Mouse (Mus musculus) gastrocnemius, postnatal 36 days (tissue): ENCODE measurements around the gene Gprin3. TPM values are rescaled to one million over a fixed set of nuclear protein-coding genes. Genes with fewer than 3 reads are reported as not detected.
"Not testable (repeated sequence)": the region's sequence is repeated elsewhere in the genome, so short reads cannot be mapped to it uniquely, and the experiment has no call there.

ENCODE experiments used
- DNase-seq, 2 experiments: peaks; one replicate each; pipeline ENCODE4 v3.0.0; 2022
- intact Hi-C: fragments of 180-260 bp; cut with DNase I; formaldehyde crosslinking; loops from one replicate; pipeline ENCODE4 v1.15.1; 2025
- total RNA-seq, 2 experiments: library from RNA; stranded (reverse); gene quantifications; 2 replicates each; pipeline ENCODE4 v1.2.3; 2021

Gene Gprin3
- total RNA-seq, 2 experiments from 2014 or later: 0.12 to 0.23 TPM

GRCm38 (mm10) chr6:59351108-59351789, 74.8 kb downstream of the Gprin3 start:
- intact Hi-C loops: no loop called here
- no peak for DNase-seq

DNA sequence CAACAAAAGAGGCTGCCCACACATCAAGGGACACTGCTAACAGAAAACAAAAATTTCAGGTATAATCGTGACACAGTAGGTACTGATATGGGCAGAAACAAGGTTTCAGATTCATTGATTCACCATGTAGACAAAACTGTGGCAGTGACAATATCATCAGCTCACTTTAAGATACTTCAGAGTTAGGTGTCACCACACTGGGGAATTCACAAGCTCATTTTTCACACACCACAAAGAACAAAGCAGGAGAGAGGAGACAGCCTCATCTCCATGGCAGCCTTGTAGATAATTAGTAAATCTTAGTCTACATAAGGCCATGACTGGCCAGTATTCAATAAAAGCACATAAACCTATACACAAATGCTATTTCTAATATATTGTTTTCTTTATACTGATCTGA, 77.4 kb downstream of the Gprin3 start:
- DNase-seq: no peak
- intact Hi-C loops: no loop called here

- DNase-seq: no peak
- intact Hi-C loops: no loop called here
Measured at GRCm38 (mm10) chr6:59341146-59341545, 84.9 kb downstream of the Gprin3 start.

- no peak for DNase-seq
- intact Hi-C loops: no loop called here
Measured at GRCm38 (mm10) chr6:59328297-59328696, 97.8 kb downstream of the Gprin3 start.

GRCm38 (mm10) chr6:59315868-59316267, 110.2 kb downstream of the Gprin3 start:
- intact Hi-C loops: no loop called here
- DNase-seq: no peak

DNA sequence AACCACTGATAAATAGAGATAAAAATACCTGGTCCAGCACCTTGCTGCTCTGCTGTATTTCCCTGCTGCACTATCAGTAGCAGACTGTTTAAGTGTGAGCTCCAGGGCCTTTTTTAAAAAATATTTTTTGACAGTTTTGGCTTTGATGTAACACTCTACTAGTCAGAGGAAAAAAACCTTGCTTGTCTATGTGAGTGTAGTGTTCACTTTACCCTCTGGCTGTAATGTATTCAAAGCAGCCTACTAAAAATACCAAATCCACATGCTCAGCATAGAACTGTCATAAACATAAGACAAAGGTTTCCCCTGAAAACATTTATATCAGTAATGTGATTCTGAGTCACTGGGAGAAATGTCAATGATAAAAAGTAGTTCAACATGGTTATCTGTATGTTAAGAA, 111.0 kb downstream of the Gprin3 start:
- intact Hi-C loops: no loop called here
- no peak for DNase-seq

DNA sequence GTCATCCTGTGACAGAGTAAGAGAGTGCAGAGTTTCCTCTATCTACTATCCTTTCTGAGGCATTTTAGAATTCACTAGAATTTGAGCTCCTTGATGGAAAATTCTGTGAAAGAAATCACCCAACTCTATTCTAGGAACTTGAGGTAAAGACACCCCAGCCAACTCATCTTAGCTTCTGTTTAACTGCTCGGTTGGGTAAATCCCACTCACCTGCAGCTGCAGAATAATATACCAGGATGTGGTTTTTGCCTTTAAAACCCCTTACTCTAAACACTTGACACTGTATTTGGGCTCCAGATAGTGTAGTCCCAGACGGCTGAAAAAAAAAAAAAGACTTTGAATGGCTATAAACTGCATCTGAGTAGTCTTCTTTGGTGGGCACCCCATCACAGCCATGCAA, 112.9 kb downstream of the Gprin3 start:
- no peak for DNase-seq
- intact Hi-C loops: no loop called here

DNA sequence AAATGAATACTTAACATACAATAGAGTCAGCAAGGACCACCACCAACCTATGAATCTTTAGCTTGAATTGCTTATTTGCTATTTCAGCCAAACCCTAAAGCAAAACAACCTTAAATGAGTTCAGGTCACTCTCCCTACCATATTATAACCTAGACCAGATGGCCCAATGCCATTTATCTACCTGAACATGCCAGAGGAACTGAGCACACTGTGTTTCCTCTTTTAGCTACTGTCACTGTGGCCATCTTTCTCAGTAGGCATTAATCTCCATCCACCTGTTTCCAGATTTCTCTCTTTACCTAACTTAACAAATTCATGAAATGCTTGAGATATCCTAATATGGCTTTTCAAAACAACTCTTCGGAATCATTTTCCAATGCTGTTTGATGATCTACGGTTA, 114.9 kb downstream of the Gprin3 start:
- DNase-seq: no peak
- intact Hi-C loops: no loop called here

DNA sequence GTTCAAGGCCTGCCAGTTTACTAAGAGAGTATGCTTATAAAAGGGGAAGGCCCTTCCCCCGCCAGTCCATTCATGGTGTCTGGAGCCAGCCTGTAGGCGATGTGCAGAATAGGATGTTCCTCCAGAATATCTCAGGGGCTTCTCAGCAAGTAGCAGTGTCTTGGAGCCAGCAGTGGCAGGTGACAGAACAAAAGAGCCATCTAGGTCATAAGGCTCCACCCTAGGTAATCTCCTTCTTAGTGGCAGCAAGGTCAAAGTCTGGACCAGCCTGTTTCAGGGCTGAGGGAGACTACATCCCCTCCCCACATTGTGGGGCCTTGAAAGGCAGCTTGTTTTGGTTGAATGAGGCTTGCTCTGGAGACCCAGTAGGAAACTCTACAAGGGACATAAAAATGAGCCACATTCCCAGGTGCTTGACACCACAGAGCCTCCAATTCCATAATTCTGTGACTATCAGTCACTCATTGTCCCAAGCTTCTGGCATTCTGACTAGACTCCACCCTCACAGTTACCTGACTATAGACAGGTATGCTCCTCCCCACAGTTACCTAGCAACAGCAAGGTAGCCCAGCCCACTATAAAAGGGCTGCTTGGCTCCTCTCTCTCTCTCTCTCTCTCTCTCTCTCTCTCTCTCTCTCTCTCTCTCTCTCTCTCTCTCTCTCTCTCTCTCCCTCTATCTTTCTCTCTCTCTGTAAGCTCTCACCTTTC, 121.7 kb downstream of the Gprin3 start:
- DNase-seq, intact Hi-C loops: not testable (repeated sequence)

DNA sequence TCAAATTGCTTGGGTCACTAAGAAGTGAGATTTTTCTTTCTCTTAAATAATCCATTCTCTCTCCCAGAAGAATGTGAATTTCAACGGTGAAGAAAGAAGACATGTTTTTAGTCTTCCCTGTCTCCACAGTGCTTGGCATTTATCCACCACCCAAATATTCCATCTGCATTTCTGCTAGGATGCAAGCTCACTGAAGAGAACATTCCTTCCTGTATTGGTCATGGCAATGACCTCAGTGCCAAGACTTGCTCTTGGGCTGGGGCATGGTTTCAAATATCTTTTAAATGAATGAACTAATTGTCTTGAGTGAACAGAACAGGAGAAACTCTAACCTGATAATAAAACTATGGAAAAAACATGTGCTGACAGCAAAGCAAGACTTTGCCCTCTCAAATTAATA, 123.1 kb downstream of the Gprin3 start:
- intact Hi-C loops: no loop called here
- peak in 1 of 2 experiments; percentile 7 for DNase-seq

Other genes starting within 250 kb of the Gprin3 start
- 10 to 100 TPM in 1 of 2 experiments, 1 to 10 TPM in 1; 7.8 to 10.5 TPM for gene Tigd2, start 217.4 kb downstream of the Gprin3 start, total RNA-seq